Mouse (Mus musculus): ENCODE data around the gene Gpr141. TPM values are rescaled to one million over a fixed set of nuclear protein-coding genes. Genes with fewer than 3 reads are reported as not detected.
"Not testable (repeated sequence)": the region's sequence is repeated elsewhere in the genome, so short reads cannot be mapped to it uniquely, and the experiment has no call there.

Gpr141 gene
- polyA plus RNA-seq, 1 experiment: 0.22 TPM

- no peak for TF ChIP-seq CTCF (IDR thresholded peaks at IDR 0.05; ENCODE audit: borderline replicate concordance, control insufficient read depth, extremely low read depth, insufficient read depth, low read length, poor library complexity)
- no peak for TF ChIP-seq POLR2A (IDR thresholded peaks at IDR 0.05; ENCODE audit: control insufficient read depth, extremely low read depth, insufficient read depth, low read length, poor library complexity)
- Histone ChIP-seq H3K36me3 (ENCODE audit: control insufficient read depth, insufficient read depth, low read length) (no peaks in the 10 kb centered on the region), H3K4me3 (ENCODE audit: control insufficient read depth, insufficient read depth, low read length) (no peak overlapping the region), H3K4me1 (replicated peaks; ENCODE audit: control insufficient read depth, insufficient read depth, low read length) (no peaks in the 10 kb centered on the region), H3K27ac (ENCODE audit: control insufficient read depth, insufficient read depth, low read length) (no peak overlapping the region), H3K27me3 (ENCODE audit: control insufficient read depth, insufficient read depth, low read length) (no peaks in the 10 kb centered on the region)
- 96% methylated on average over 3 of the region's 3 CpGs for WGBS
- DNase-seq: no peak
Measured at GRCm38 (mm10) chr13:19794942-19795341, 29.1 kb downstream of the Gpr141 start.

GRCm38 (mm10) chr13:19794486-19794885 lies 29.6 kb downstream of the Gpr141 start:
- no peaks in the 10 kb centered on the region for H3K36me3 ChIP-seq (ENCODE audit: control insufficient read depth, insufficient read depth, low read length)
- H3K27me3 ChIP-seq (ENCODE audit: control insufficient read depth, insufficient read depth, low read length): no peaks in the 10 kb centered on the region
- no peak for DNase-seq

GRCm38 (mm10) chr13:19793761-19794160 lies 30.3 kb downstream of the Gpr141 start:
- H3K4me3 ChIP-seq (ENCODE audit: control insufficient read depth, insufficient read depth, low read length): no peak overlapping the region
- no peak for DNase-seq
- no peaks in the 10 kb centered on the region for H3K4me1 ChIP-seq (replicated peaks; ENCODE audit: control insufficient read depth, insufficient read depth, low read length)
- no peaks in the 10 kb centered on the region for H3K36me3 ChIP-seq (ENCODE audit: control insufficient read depth, insufficient read depth, low read length)
- no peak overlapping the region for H3K27ac ChIP-seq (ENCODE audit: control insufficient read depth, insufficient read depth, low read length)
- no peaks in the 10 kb centered on the region for H3K27me3 ChIP-seq (ENCODE audit: control insufficient read depth, insufficient read depth, low read length)
- 90% methylated on average over 4 of the region's 4 CpGs for WGBS
- TF ChIP-seq CTCF (IDR thresholded peaks at IDR 0.05; ENCODE audit: borderline replicate concordance, control insufficient read depth, extremely low read depth, insufficient read depth, low read length, poor library complexity): no peak
- TF ChIP-seq POLR2A (IDR thresholded peaks at IDR 0.05; ENCODE audit: control insufficient read depth, extremely low read depth, insufficient read depth, low read length, poor library complexity): no peak

More at GRCm38 (mm10) chr13:19794486-19794885, 29.6 kb downstream of the Gpr141 start:
- H3K4me3 ChIP-seq (ENCODE audit: control insufficient read depth, insufficient read depth, low read length): no peak overlapping the region
- TF ChIP-seq CTCF (IDR thresholded peaks at IDR 0.05; ENCODE audit: borderline replicate concordance, control insufficient read depth, extremely low read depth, insufficient read depth, low read length, poor library complexity) (no peak), POLR2A (IDR thresholded peaks at IDR 0.05; ENCODE audit: control insufficient read depth, extremely low read depth, insufficient read depth, low read length, poor library complexity) (no peak)
- 75% methylated on average over 6 of the region's 6 CpGs for WGBS
- H3K4me1 ChIP-seq (replicated peaks; ENCODE audit: control insufficient read depth, insufficient read depth, low read length): no peaks in the 10 kb centered on the region
- no peak overlapping the region for H3K27ac ChIP-seq (ENCODE audit: control insufficient read depth, insufficient read depth, low read length)

GRCm38 (mm10) chr13:19787946-19788345 lies 36.1 kb downstream of the Gpr141 start:
- not testable (repeated sequence) for H3K36me3 ChIP-seq (ENCODE audit: control insufficient read depth, insufficient read depth, low read length); DNase-seq; H3K27ac ChIP-seq (ENCODE audit: control insufficient read depth, insufficient read depth, low read length); H3K4me3 ChIP-seq (ENCODE audit: control insufficient read depth, insufficient read depth, low read length); H3K4me1 ChIP-seq (replicated peaks; ENCODE audit: control insufficient read depth, insufficient read depth, low read length); H3K27me3 ChIP-seq (ENCODE audit: control insufficient read depth, insufficient read depth, low read length)
- WGBS: 4% methylated on average over 1 of the region's 1 CpGs

- H3K36me3 ChIP-seq (ENCODE audit: control insufficient read depth, insufficient read depth, low read length): no peaks in the 10 kb centered on the region
- WGBS: 92% methylated on average over 1 of the region's 1 CpGs
- TF ChIP-seq CTCF (IDR thresholded peaks at IDR 0.05; ENCODE audit: borderline replicate concordance, control insufficient read depth, extremely low read depth, insufficient read depth, low read length, poor library complexity): no peak
- no peak for TF ChIP-seq POLR2A (IDR thresholded peaks at IDR 0.05; ENCODE audit: control insufficient read depth, extremely low read depth, insufficient read depth, low read length, poor library complexity)
- H3K4me3 ChIP-seq (ENCODE audit: control insufficient read depth, insufficient read depth, low read length): no peak overlapping the region
- H3K4me1 ChIP-seq (replicated peaks; ENCODE audit: control insufficient read depth, insufficient read depth, low read length): no peaks in the 10 kb centered on the region
- DNase-seq: no peak
- H3K27me3 ChIP-seq (ENCODE audit: control insufficient read depth, insufficient read depth, low read length): no peaks in the 10 kb centered on the region
- H3K27ac ChIP-seq (ENCODE audit: control insufficient read depth, insufficient read depth, low read length): no peak overlapping the region
Measured at GRCm38 (mm10) chr13:19770163-19770562, 53.9 kb downstream of the Gpr141 start.

GRCm38 (mm10) chr13:19767202-19767601 lies 56.9 kb downstream of the Gpr141 start:
- no peak for DNase-seq
- H3K27me3 ChIP-seq (ENCODE audit: control insufficient read depth, insufficient read depth, low read length): no peaks in the 10 kb centered on the region
- H3K27ac ChIP-seq (ENCODE audit: control insufficient read depth, insufficient read depth, low read length): no peak overlapping the region
- H3K4me3 ChIP-seq (ENCODE audit: control insufficient read depth, insufficient read depth, low read length): no peak overlapping the region
- TF ChIP-seq CTCF (IDR thresholded peaks at IDR 0.05; ENCODE audit: borderline replicate concordance, control insufficient read depth, extremely low read depth, insufficient read depth, low read length, poor library complexity) (no peak), POLR2A (IDR thresholded peaks at IDR 0.05; ENCODE audit: control insufficient read depth, extremely low read depth, insufficient read depth, low read length, poor library complexity) (no peak)
- no peaks in the 10 kb centered on the region for H3K4me1 ChIP-seq (replicated peaks; ENCODE audit: control insufficient read depth, insufficient read depth, low read length)
- 81% methylated on average over 2 of the region's 2 CpGs for WGBS
- no peaks in the 10 kb centered on the region for H3K36me3 ChIP-seq (ENCODE audit: control insufficient read depth, insufficient read depth, low read length)

- Histone ChIP-seq H3K36me3 (ENCODE audit: control insufficient read depth, insufficient read depth, low read length) (no peaks in the 10 kb centered on the region), H3K4me3 (ENCODE audit: control insufficient read depth, insufficient read depth, low read length) (no peak overlapping the region), H3K27ac (ENCODE audit: control insufficient read depth, insufficient read depth, low read length) (no peak overlapping the region), H3K27me3 (ENCODE audit: control insufficient read depth, insufficient read depth, low read length) (no peaks in the 10 kb centered on the region), H3K4me1 (replicated peaks; ENCODE audit: control insufficient read depth, insufficient read depth, low read length) (no peaks in the 10 kb centered on the region)
- TF ChIP-seq POLR2A (IDR thresholded peaks at IDR 0.05; ENCODE audit: control insufficient read depth, extremely low read depth, insufficient read depth, low read length, poor library complexity) (no peak), CTCF (IDR thresholded peaks at IDR 0.05; ENCODE audit: borderline replicate concordance, control insufficient read depth, extremely low read depth, insufficient read depth, low read length, poor library complexity) (no peak)
- 98% methylated on average over 4 of the region's 4 CpGs for WGBS
- no peak for DNase-seq
Measured at GRCm38 (mm10) chr13:19764276-19764675, 59.8 kb downstream of the Gpr141 start.

Measured in thymus, adult 2 months (tissue).